Mouse (Mus musculus) C2C12 (cell line): ENCODE measurements around the gene Agap1.

Experiments
- CEBPB ChIP-seq: IDR thresholded peaks from one replicate; pipeline ENCODE4 v1.6.1; 2011; ENCODE audit warnings: low read depth, mild to moderate bottlenecking, control low read depth, moderate library complexity
- CTCF ChIP-seq: IDR thresholded peaks from one replicate; pipeline ENCODE4 v1.5.1; 2011; ENCODE audit not compliant: control insufficient read depth, insufficient read depth, insufficient read length
- MAX ChIP-seq: IDR thresholded peaks from one replicate; pipeline ENCODE4 v1.6.1; 2011; ENCODE audit warnings: mild to moderate bottlenecking, control low read depth
- MYOG ChIP-seq: IDR thresholded peaks from one replicate; pipeline ENCODE4 v1.6.1; 2011; ENCODE audit not compliant: control insufficient read depth, insufficient read length; ENCODE audit errors: extremely low read depth
- USF1 ChIP-seq: IDR thresholded peaks from one replicate; pipeline ENCODE4 v1.6.1; 2011; ENCODE audit warnings: low read depth, mild to moderate bottlenecking, control low read depth, moderate library complexity

- no peak for TF ChIP-seq CTCF
- no peak for TF ChIP-seq MYOG
- no peak for TF ChIP-seq CEBPB
- TF ChIP-seq USF1 = no peak
- no peak for TF ChIP-seq MAX
These were observed 13.5 kb downstream of the Agap1 start for GRCm38 (mm10) chr1:89468141-89468540.
